Mouse (Mus musculus) ES-Bruce4 (cell line): ENCODE results near the gene Nacc2. TPM values are rescaled to one million over a fixed set of nuclear protein-coding genes. Genes with fewer than 3 reads are reported as not detected.

ENCODE experiments used
- H3K27ac ChIP-seq: 2 replicates; pipeline ENCODE4 v1.5.1; 2012; ENCODE audit warnings: low read length, inconsistent platforms; ENCODE audit not compliant: insufficient read depth
- H3K27me3 ChIP-seq: 2 replicates; pipeline ENCODE4 v1.6.1; 2012; ENCODE audit warnings: mild to moderate bottlenecking, low read length, inconsistent platforms; ENCODE audit not compliant: control insufficient read depth, poor library complexity, insufficient read depth, severe bottlenecking
- H3K36me3 ChIP-seq: 2 replicates; pipeline ENCODE4 v1.6.1; 2012; ENCODE audit warnings: inconsistent platforms, mild to moderate bottlenecking, low read length, moderate library complexity; ENCODE audit not compliant: control insufficient read depth, poor library complexity, insufficient read depth, severe bottlenecking
- H3K4me1 ChIP-seq: one replicate; pipeline ENCODE4 v1.8.1; 2011; ENCODE audit warnings: low read length; ENCODE audit not compliant: control insufficient read depth, insufficient read depth
- H3K4me3 ChIP-seq: 2 replicates; pipeline ENCODE4 v1.5.1; 2011; ENCODE audit warnings: low read depth, mild to moderate bottlenecking, low read length
- H3K9ac ChIP-seq: 2 replicates; pipeline ENCODE4 v1.6.1; 2012; ENCODE audit warnings: low read depth, mild to moderate bottlenecking, inconsistent platforms; ENCODE audit not compliant: poor library complexity, severe bottlenecking
- H3K9me3 ChIP-seq: replicated peaks from 2 replicates; pipeline ENCODE4 v1.6.1; 2012; ENCODE audit warnings: mild to moderate bottlenecking, low read length, inconsistent platforms; ENCODE audit not compliant: control insufficient read depth, poor library complexity, insufficient read depth, severe bottlenecking
- CTCF ChIP-seq: IDR thresholded peaks from one replicate; pipeline ENCODE4 v1.8.1; 2011; ENCODE audit warnings: low read depth, low read length
- EP300 ChIP-seq: IDR thresholded peaks from 2 replicates; pipeline ENCODE4 v1.6.1; 2011; ENCODE audit warnings: low read depth, low read length; ENCODE audit not compliant: insufficient read depth
- POLR2A ChIP-seq: IDR thresholded peaks from one replicate; pipeline ENCODE4 v1.8.1; 2011; ENCODE audit warnings: low read length; ENCODE audit not compliant: insufficient read depth
- polyA plus RNA-seq: library from polyadenylated mRNA; stranded (reverse); fragments of >200 nt; gene quantifications from 2 replicates; pipeline ENCODE4 v1.2.4, GENCODE M21; 2011; ENCODE audit warnings: low read depth; ENCODE audit not compliant: missing spikeins, insufficient read depth, insufficient read length

The Nacc2 gene
- polyA plus RNA-seq, 1 experiment, result 4.0 TPM

DNA sequence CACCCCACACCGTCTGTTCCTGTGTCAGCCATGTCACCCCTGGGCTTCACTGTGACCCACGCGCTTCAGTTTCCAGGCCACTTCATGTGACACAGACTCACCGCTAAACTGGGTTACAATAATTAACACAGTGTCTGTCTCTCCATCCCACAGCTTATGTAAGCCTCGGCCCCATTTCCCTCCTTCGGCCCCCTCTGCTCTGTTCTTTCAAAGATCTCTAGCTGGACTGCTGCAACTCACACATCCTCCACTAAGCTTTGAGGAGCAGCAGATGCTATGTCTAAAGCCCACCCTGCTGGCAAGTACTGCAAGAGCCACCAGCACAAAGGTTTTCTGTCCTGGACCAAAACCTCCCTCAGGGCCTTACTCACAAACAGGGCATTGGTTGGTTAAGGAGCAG, 7.8 kb downstream of the Nacc2 start:
- TF ChIP-seq CTCF (no peak), POLR2A (no peak), EP300 (no peak)
- H3K36me3 ChIP-seq, result no peaks in the 10 kb centered on the region
- H3K27me3 ChIP-seq, result no peaks in the 10 kb centered on the region
- H3K9ac ChIP-seq, result no peak overlapping the region
- H3K9me3 ChIP-seq, result no peaks in the 10 kb centered on the region
- H3K4me1 ChIP-seq, result no peaks in the 10 kb centered on the region
- no peak overlapping the region for H3K4me3 ChIP-seq
- no peak overlapping the region for H3K27ac ChIP-seq

DNA sequence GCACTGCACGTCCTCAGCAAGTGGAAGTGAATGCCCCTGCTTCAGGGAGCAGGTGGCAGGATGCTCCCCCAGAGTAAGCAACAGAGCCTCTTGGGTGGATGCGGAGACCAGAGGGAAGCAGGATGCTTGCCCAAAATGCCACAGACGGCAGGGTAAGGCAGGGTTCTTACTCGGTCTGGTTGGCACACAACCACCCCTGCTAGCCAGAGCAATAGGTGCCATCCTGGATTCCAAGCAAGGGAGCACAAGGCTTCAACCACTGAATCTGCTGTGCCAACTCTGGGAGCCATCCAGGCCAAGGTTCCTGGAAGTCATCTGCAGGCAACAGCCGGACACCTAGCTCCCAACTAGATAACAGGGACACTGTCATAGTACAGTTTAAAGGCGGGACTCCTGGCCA, 14.8 kb downstream of the Nacc2 start:
- Histone ChIP-seq H3K27ac (no peak overlapping the region), H3K4me3 (no peak overlapping the region), H3K9me3 (no peaks in the 10 kb centered on the region), H3K36me3 (no peaks in the 10 kb centered on the region), H3K9ac (no peak overlapping the region), H3K4me1 (no peaks in the 10 kb centered on the region), H3K27me3 (no peaks in the 10 kb centered on the region)
- TF ChIP-seq POLR2A (no peak), CTCF (no peak), EP300 (no peak)

DNA sequence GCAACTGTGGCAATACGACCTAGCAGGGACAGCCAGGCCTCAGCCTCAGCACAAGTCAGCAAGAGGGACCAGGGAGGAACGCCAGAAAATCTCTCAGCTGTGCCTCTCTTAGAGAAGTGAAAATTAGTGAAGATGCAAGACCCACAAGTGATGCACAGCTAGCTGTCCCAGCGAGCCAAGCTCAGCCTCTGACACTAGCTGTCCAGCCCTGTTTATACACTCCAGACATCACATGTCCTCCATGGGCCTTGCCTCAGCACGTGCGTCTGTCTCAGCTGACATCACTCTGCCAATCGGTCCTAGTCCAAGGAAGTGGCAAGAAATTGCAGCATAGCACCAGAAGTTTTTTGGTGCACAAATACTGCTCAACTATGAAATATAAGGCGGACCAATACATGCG, 16.0 kb downstream of the Nacc2 start:
- no peak for TF ChIP-seq POLR2A
- no peak for TF ChIP-seq EP300
- no peak for TF ChIP-seq CTCF
- Histone ChIP-seq H3K27me3 (no peaks in the 10 kb centered on the region), H3K4me3 (no peak overlapping the region), H3K9ac (no peak overlapping the region), H3K9me3 (no peaks in the 10 kb centered on the region), H3K27ac (no peak overlapping the region), H3K36me3 (no peaks in the 10 kb centered on the region), H3K4me1 (no peaks in the 10 kb centered on the region)

DNA sequence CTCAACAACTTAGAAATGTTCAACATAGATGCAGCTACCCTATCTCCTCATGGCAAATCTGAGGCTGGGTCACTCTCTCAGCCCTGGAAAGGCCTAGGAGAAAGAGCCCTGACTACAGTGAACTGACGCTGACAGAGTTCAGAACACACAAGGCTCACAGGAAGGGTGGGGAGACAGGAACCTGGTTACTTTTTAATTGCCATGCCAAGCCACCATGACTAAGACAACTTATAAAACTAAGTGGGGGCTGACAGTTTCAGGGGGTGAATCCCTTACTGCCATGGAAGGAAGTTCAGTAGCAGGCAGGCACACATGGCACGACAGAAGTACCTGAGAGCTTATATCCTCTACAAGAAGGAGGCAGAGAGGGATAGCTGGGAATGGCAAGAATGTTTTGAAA, 16.8 kb downstream of the Nacc2 start:
- Histone ChIP-seq H3K9me3 (no peaks in the 10 kb centered on the region), H3K27ac (no peak overlapping the region), H3K4me3 (no peak overlapping the region), H3K36me3 (no peaks in the 10 kb centered on the region), H3K27me3 (no peaks in the 10 kb centered on the region), H3K4me1 (no peaks in the 10 kb centered on the region), H3K9ac (no peak overlapping the region)
- TF ChIP-seq EP300 (no peak), POLR2A (no peak), CTCF (no peak)

- Histone ChIP-seq H3K9me3 (no peaks in the 10 kb centered on the region), H3K9ac (no peak overlapping the region), H3K27me3 (no peaks in the 10 kb centered on the region), H3K4me1 (peaks cover 2% of the 10 kb centered on the region), H3K4me3 (no peak overlapping the region), H3K36me3 (no peaks in the 10 kb centered on the region), H3K27ac (no peak overlapping the region)
- TF ChIP-seq EP300 (no peak), POLR2A (no peak), CTCF (no peak)
These were observed 22.7 kb downstream of the Nacc2 start for GRCm38 (mm10) chr2:26100296-26100695.

DNA sequence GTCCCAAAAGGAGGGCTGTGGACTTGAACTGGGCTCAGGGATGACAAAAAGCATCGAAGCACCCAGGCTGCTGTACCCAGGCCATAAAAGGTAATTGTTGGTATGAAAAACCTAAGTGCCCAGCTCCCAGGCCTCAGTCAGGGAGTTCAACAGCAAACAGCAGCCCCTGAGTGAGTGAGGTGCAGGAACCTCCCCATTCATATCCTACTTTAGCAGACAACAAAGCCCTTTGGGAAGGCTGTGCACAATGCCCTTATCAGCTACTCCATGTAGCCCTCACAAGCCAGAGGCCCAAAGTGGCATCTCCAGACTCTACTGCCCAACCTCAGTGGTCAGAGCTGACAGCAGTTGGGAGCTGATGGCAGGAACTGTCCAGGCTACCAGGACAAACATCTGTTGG, 23.2 kb downstream of the Nacc2 start:
- TF ChIP-seq POLR2A (no peak), EP300 (no peak), CTCF (no peak)
- Histone ChIP-seq H3K36me3 (no peaks in the 10 kb centered on the region), H3K9me3 (no peaks in the 10 kb centered on the region), H3K4me1 (peaks cover 2% of the 10 kb centered on the region), H3K9ac (no peak overlapping the region), H3K27me3 (no peaks in the 10 kb centered on the region), H3K27ac (no peak overlapping the region), H3K4me3 (no peak overlapping the region)
